Mouse (Mus musculus) stomach, postnatal 0 days (tissue): Measurements from ENCODE around the gene S1pr1.

Source experiments
- CTCF ChIP-seq: IDR thresholded peaks from 2 replicates; pipeline ENCODE4 v1.5.1; 2016; ENCODE audit warnings: antibody characterized with exemption, low read depth, mild to moderate bottlenecking, moderate library complexity
- EP300 ChIP-seq: optimal IDR thresholded peaks from 2 replicates; pipeline ENCODE3; 2016; ENCODE audit warnings: antibody characterized with exemption

GRCm38 (mm10) chr3:115675546-115676535 lies 39.0 kb downstream of the S1pr1 start:
- TF ChIP-seq CTCF (0 out of 2 replicates have a peak, but pooled peaks have one; percentile 5), EP300 (no peak)
